8 mouse cellular contexts compared by ENCODE assay signal in the genomic region with DNA sequence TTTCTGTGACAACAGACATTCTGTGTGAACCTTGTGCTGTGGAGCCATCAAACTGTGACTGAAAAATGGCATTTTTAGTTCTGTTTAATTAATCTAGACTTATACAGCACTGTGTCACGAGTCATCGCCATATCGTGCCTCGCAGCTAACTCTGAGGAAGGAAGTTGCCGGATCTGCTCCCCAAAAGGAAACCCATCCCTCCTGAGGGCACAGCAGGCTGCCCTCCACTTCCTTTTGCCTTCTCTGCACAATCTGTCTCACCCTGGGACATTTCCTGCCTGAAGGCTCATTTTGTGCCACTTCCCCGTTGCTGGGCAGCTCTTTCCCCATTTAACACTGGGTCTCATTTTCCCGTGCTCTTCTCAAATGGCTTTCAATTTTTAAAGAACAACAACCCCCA. TPM values are rescaled to one million over a fixed set of nuclear protein-coding genes. Genes with fewer than 3 reads are reported as not detected.
DNase-seq lines count a peak whose midpoint lies in the region; ATAC-seq and TF ChIP-seq lines count a peak whose summit lies in the region.

No protein-coding gene starts in this region.

- 47% methylated on average over 7 of the region's 7 CpGs for WGBS in intestine, embryonic 16.5 days
- 25% methylated on average over 7 of the region's 7 CpGs for WGBS in lung, embryonic 14.5 days
- 77% methylated on average over 7 of the region's 7 CpGs for WGBS in forebrain, embryonic 11.5 days

- peak overlapping the region; percentile 91 for H3K4me3 ChIP-seq in gastrocnemius, adult 2 months
- H3K4me3 ChIP-seq in intestine, embryonic 16.5 days (ENCODE audit: low read length) = peak overlapping the region; percentile 9
- H3K4me3 ChIP-seq in lung, embryonic 14.5 days (ENCODE audit: low read depth, low read length) = no peak overlapping the region
- H3K4me3 ChIP-seq in forebrain, embryonic 11.5 days (ENCODE audit: low read depth, low read length) = no peak overlapping the region

- peak; percentile 34; the same call in 1 of the 2 replicates for ATAC-seq in intestine, embryonic 16.5 days
- peak; percentile 23; the same call in 1 of the 2 replicates for ATAC-seq in lung, embryonic 14.5 days (ENCODE audit: insufficient read depth)
- ATAC-seq in forebrain, embryonic 11.5 days (replicated peaks; ENCODE audit: low FRiP score) = no peak

- no peaks in the 10 kb centered on the region for H3K27me3 ChIP-seq in intestine, embryonic 16.5 days (replicated peaks; ENCODE audit: control insufficient read depth, insufficient read depth, low read length)
- no peaks in the 10 kb centered on the region for H3K27me3 ChIP-seq in lung, embryonic 14.5 days (ENCODE audit: insufficient read depth, low read length)
- no peaks in the 10 kb centered on the region for H3K27me3 ChIP-seq in forebrain, embryonic 11.5 days (ENCODE audit: control insufficient read depth, insufficient read depth, low read length)

- H3K27ac ChIP-seq in gastrocnemius, adult 2 months = peak overlapping the region; percentile 99
- H3K27ac ChIP-seq in intestine, embryonic 16.5 days (ENCODE audit: low read length) = peak overlapping the region; percentile 94
- peak overlapping the region; percentile 81 for H3K27ac ChIP-seq in lung, embryonic 14.5 days (ENCODE audit: low read depth)
- H3K27ac ChIP-seq in forebrain, embryonic 11.5 days (ENCODE audit: low read depth, low read length) = no peak overlapping the region

- intact Hi-C loops in gastrocnemius, adult 2 months (cut with DNase I) = no loop called here
- intact Hi-C loops in gastrocnemius, postnatal 14 days (cut with DNase I; ENCODE audit: low total_unique reads) = no loop called here

- peak; percentile 37 for DNase-seq in gastrocnemius, adult 2 months
- DNase-seq in gastrocnemius, postnatal 14 days = no peak
- peak; percentile 40 to 61 for DNase-seq in adrenal gland, postnatal 36 days
- peak; percentile 60 for DNase-seq in lung, embryonic 14.5 days
- peak; percentile 67 for DNase-seq in thymus, postnatal 14 days
- no peak for DNase-seq in right cerebral cortex, adult 18-20 months
- no peak for DNase-seq in forebrain, embryonic 11.5 days (ENCODE audit: low spot score)

- peaks cover 51% of the 10 kb centered on the region for H3K4me1 ChIP-seq in intestine, embryonic 16.5 days (ENCODE audit: control insufficient read depth, insufficient read depth, low read length)
- peaks cover 13% of the 10 kb centered on the region for H3K4me1 ChIP-seq in lung, embryonic 14.5 days (ENCODE audit: insufficient read depth)
- peaks cover 2% of the 10 kb centered on the region; the same call in 1 of the 2 replicates for H3K4me1 ChIP-seq in forebrain, embryonic 11.5 days (replicated peaks; ENCODE audit: control insufficient read depth, insufficient read depth, low read length)

- H3K36me3 ChIP-seq in intestine, embryonic 16.5 days (ENCODE audit: control insufficient read depth, insufficient read depth, low read length) = peaks cover 11% of the 10 kb centered on the region
- peaks cover 20% of the 10 kb centered on the region for H3K36me3 ChIP-seq in lung, embryonic 14.5 days (ENCODE audit: insufficient read depth)
- peaks cover 6% of the 10 kb centered on the region; the same call in 1 of the 2 replicates for H3K36me3 ChIP-seq in forebrain, embryonic 11.5 days (ENCODE audit: control insufficient read depth, insufficient read depth, low read length)

- H3K9me3 ChIP-seq in intestine, embryonic 16.5 days (ENCODE audit: control insufficient read depth, low read length) = no peaks in the 10 kb centered on the region
- H3K9me3 ChIP-seq in lung, embryonic 14.5 days (ENCODE audit: low read depth, low read length) = no peaks in the 10 kb centered on the region
- H3K9me3 ChIP-seq in forebrain, embryonic 11.5 days (ENCODE audit: control insufficient read depth, low read length) = no peaks in the 10 kb centered on the region

- H3K9ac ChIP-seq in intestine, embryonic 16.5 days (ENCODE audit: low read depth, low read length) = peak overlapping the region; percentile 53
- no peak overlapping the region for H3K9ac ChIP-seq in lung, embryonic 14.5 days
- H3K9ac ChIP-seq in forebrain, embryonic 11.5 days (ENCODE audit: low read length) = no peak overlapping the region

- H3K4me2 ChIP-seq in intestine, embryonic 16.5 days (ENCODE audit: low read depth, low read length) = peak overlapping the region; percentile 29; the same call in 1 of the 2 replicates
- peak overlapping the region; percentile 29; the same call in 1 of the 2 replicates for H3K4me2 ChIP-seq in lung, embryonic 14.5 days
- H3K4me2 ChIP-seq in forebrain, embryonic 11.5 days (ENCODE audit: low read depth, low read length, severe bottlenecking) = no peak overlapping the region

- no peak for TF ChIP-seq CTCF in gastrocnemius, adult 2 months (IDR thresholded peaks at IDR 0.05)
- no peak for TF ChIP-seq CTCF in lung, embryonic 14.5 days (IDR thresholded peaks at IDR 0.05; ENCODE audit: low read depth)

RNA-seq across cellular contexts. Expression of a gene that starts 6.9 kb away (rescaled TPM):
- 100 to 1,000 TPM; 541 to 557 TPM for total RNA-seq in gastrocnemius, adult 2 months (2021)
- total RNA-seq in gastrocnemius, postnatal 14 days (2021) = 100 to 1,000 TPM; 288 to 458 TPM
- 100 to 1,000 TPM; 515 to 572 TPM for total RNA-seq in adrenal gland, postnatal 36 days (2021)
- 146 and 152 TPM in 2 replicates for polyA plus RNA-seq in intestine, embryonic 16.5 days (2015; fragmentation: Nextera tagmentation; extraction: Ambion mirVana)
- 77.2 and 96.5 TPM in 2 replicates for polyA plus RNA-seq in lung, embryonic 14.5 days (2014; fragmentation: Nextera tagmentation; extraction: Ambion mirVana)
- 45.5 and 46.3 TPM in 2 replicates for polyA plus RNA-seq in forebrain, embryonic 11.5 days (2014; fragmentation: Nextera tagmentation; extraction: Ambion mirVana)

RNA-seq across cellular contexts. Expression of a gene that starts 12.2 kb away (rescaled TPM):
- 1 to 10 TPM in 1 of 2 experiments, not detected in 1; 1.1 TPM for total RNA-seq in gastrocnemius, adult 2 months (2021)
- total RNA-seq in gastrocnemius, postnatal 14 days (2021) = 1 to 10 TPM; 1.2 to 1.5 TPM
- not detected for total RNA-seq in adrenal gland, postnatal 36 days (2021)
- polyA plus RNA-seq in intestine, embryonic 16.5 days (2015; fragmentation: Nextera tagmentation; extraction: Ambion mirVana) = 0.45 and 0.97 TPM in 2 replicates
- 0.89 and 1.2 TPM in 2 replicates for polyA plus RNA-seq in lung, embryonic 14.5 days (2014; fragmentation: Nextera tagmentation; extraction: Ambion mirVana)
- 1.0 TPM in 1 of 2 replicates, not detected in the other for polyA plus RNA-seq in forebrain, embryonic 11.5 days (2014; fragmentation: Nextera tagmentation; extraction: Ambion mirVana)

RNA-seq across cellular contexts. Expression of a gene that starts 29.3 kb away (rescaled TPM):
- 10 to 100 TPM; 44.5 to 48.3 TPM for total RNA-seq in gastrocnemius, adult 2 months (2021)
- total RNA-seq in gastrocnemius, postnatal 14 days (2021) = 10 to 100 TPM; 30.3 to 34.0 TPM
- total RNA-seq in adrenal gland, postnatal 36 days (2021) = 10 to 100 TPM; 29.4 to 33.3 TPM
- 23.1 and 24.4 TPM in 2 replicates for polyA plus RNA-seq in intestine, embryonic 16.5 days (2015; fragmentation: Nextera tagmentation; extraction: Ambion mirVana)
- 17.8 and 22.9 TPM in 2 replicates for polyA plus RNA-seq in lung, embryonic 14.5 days (2014; fragmentation: Nextera tagmentation; extraction: Ambion mirVana)
- 22.0 and 28.4 TPM in 2 replicates for polyA plus RNA-seq in forebrain, embryonic 11.5 days (2014; fragmentation: Nextera tagmentation; extraction: Ambion mirVana)

RNA-seq across cellular contexts. Expression of a gene that starts 31.8 kb away (rescaled TPM):
- under 1 TPM; 0.41 to 0.92 TPM for total RNA-seq in gastrocnemius, adult 2 months (2021)
- 1 to 10 TPM in 1 of 2 experiments, under 1 TPM in 1; 0.66 to 1.9 TPM for total RNA-seq in gastrocnemius, postnatal 14 days (2021)
- 1 to 10 TPM in 1 of 2 experiments, under 1 TPM in 1; 0.95 to 1.0 TPM for total RNA-seq in adrenal gland, postnatal 36 days (2021)
- polyA plus RNA-seq in intestine, embryonic 16.5 days (2015; fragmentation: Nextera tagmentation; extraction: Ambion mirVana) = 2.0 and 2.1 TPM in 2 replicates
- 2.0 and 2.5 TPM in 2 replicates for polyA plus RNA-seq in lung, embryonic 14.5 days (2014; fragmentation: Nextera tagmentation; extraction: Ambion mirVana)
- polyA plus RNA-seq in forebrain, embryonic 11.5 days (2014; fragmentation: Nextera tagmentation; extraction: Ambion mirVana) = 1.9 and 2.4 TPM in 2 replicates

RNA-seq across cellular contexts. Expression of a gene that starts 36.3 kb away (rescaled TPM):
- total RNA-seq in gastrocnemius, adult 2 months (2021) = 1 to 10 TPM; 4.9 to 8.4 TPM
- total RNA-seq in gastrocnemius, postnatal 14 days (2021) = 10 to 100 TPM; 13.6 to 16.4 TPM
- 10 to 100 TPM; 29.3 to 52.1 TPM for total RNA-seq in adrenal gland, postnatal 36 days (2021)
- 4.8 TPM in 2 replicates for polyA plus RNA-seq in intestine, embryonic 16.5 days (2015; fragmentation: Nextera tagmentation; extraction: Ambion mirVana)
- polyA plus RNA-seq in lung, embryonic 14.5 days (2014; fragmentation: Nextera tagmentation; extraction: Ambion mirVana) = 7.9 and 8.3 TPM in 2 replicates
- 5.5 TPM in 2 replicates for polyA plus RNA-seq in forebrain, embryonic 11.5 days (2014; fragmentation: Nextera tagmentation; extraction: Ambion mirVana)

Comparison
In these comparisons a context has a peak if more than half of its experiments do, and no peak if none do; other contexts are left out.
1. DNase-seq: peak in gastrocnemius, adult 2 months (single experiment), adrenal gland, postnatal 36 days (2 of 2), lung, embryonic 14.5 days (single experiment) and thymus, postnatal 14 days (single experiment); none in gastrocnemius, postnatal 14 days (single experiment), right cerebral cortex, adult 18-20 months (single experiment) and forebrain, embryonic 11.5 days (single experiment).
2. H3K4me3 ChIP-seq: peak in gastrocnemius, adult 2 months (single experiment) and intestine, embryonic 16.5 days (single experiment); none in lung, embryonic 14.5 days (single experiment) and forebrain, embryonic 11.5 days (single experiment).